Mouse (Mus musculus) heart, postnatal 25 days (tissue): ENCODE results near the gene Ushbp1. TPM values are rescaled to one million over a fixed set of nuclear protein-coding genes. Genes with fewer than 3 reads are reported as not detected.
"Not testable (repeated sequence)": the region's sequence is repeated elsewhere in the genome, so short reads cannot be mapped to it uniquely, and the experiment has no call there.

Source experiments
- DNase-seq: peaks from one replicate; pipeline ENCODE4 v3.0.0; 2022; ENCODE audit warnings: low spot score
- intact Hi-C: fragments of 180-260 bp; cut with DNase I; formaldehyde crosslinking; loops from one replicate; pipeline ENCODE4 v1.15.1; 2025
- total RNA-seq, 2 experiments: library from RNA; stranded (reverse); gene quantifications; 2 replicates each; pipeline ENCODE4 v1.2.3; 2021

The Ushbp1 gene
- total RNA-seq, 2 experiments from 2014 or later = 24.5 to 32.5 TPM

DNA sequence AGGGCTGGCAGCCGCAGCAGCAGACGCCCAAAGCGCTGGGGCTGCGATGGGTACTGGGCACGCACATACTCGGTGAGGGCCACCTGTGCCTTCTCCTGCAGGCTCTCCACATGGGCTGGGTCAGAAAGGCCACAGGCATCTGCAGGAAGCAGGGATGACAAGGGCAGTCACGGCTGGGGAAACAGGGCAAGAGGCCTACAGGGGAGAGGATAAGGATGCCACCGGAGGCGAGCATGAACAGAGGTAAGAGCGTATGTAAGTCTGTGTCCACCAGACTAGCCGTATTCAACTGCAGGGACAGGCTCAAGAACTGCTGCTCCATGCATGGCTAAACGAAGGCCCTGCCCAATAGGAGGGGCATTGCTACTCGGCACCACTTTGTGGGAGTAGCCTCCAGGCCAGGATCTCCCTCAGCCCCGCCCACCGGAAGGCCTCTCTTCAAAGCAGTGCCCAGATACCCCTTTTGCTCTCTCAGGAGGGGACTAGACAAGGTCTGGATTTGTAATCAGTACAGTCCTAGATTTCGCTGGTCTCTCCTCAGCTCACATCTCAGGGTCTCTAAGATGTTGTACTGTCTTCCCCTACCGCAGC is 20.9 kb downstream of the Ushbp1 start:
- DNase-seq = no peak
- intact Hi-C loops = no loop called here

DNA sequence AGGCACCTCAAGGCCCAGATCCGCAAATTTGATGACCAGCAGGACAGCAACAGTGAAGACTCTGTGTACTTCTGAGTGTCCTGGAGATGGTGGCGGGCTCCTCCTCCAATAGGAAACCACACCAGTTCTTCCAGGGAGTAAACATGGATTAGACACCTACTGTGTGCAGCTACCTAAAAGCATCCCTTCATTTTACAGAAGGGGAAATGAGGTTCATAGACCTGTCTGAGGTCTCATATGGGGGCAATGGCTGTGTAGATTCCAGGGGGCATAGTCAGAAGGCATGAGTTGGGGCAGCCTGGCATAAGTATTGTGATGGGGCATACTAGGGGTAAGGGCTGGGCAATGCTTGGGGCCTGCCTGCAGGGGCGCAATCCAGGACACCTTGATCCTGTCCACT is 22.6 kb downstream of the Ushbp1 start:
- DNase-seq = no peak
- intact Hi-C loops = loop anchor here (2.0 kb wide), 1 partner anchor 34 kb away; the partner anchor contains the start of gene Ankle1

DNA sequence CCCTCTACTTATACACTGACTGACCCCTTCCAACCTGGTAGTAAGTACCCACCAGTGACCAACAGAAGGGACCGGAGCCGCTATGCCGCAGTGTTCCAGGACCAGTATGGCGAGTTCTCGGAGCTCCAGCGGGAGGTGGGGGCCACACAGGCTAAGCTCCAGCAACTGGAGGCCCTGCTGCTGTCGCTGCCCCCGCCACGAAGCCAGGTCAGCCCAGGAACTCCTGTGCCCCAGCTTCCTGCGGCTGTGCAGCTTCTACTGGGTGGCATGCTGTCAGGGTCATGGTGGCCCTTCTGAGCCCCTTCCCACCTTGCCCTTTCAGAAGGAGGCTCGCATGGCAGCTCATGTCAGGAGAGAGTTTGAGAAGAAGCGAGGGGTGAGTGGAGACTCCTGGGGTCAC is 23.2 kb downstream of the Ushbp1 start:
- no peak for DNase-seq
- intact Hi-C loops = loop anchor here (2.0 kb wide), 1 partner anchor 34 kb away; the partner anchor contains the start of gene Ankle1

- DNase-seq = peak; percentile 96
- intact Hi-C loops = no loop called here
Measured at GRCm38 (mm10) chr8:71371236-71371848, 24.3 kb downstream of the Ushbp1 start, which contains the start of gene Ocel1. Ocel1 (plus strand) TSS chr8:71371298.

DNA sequence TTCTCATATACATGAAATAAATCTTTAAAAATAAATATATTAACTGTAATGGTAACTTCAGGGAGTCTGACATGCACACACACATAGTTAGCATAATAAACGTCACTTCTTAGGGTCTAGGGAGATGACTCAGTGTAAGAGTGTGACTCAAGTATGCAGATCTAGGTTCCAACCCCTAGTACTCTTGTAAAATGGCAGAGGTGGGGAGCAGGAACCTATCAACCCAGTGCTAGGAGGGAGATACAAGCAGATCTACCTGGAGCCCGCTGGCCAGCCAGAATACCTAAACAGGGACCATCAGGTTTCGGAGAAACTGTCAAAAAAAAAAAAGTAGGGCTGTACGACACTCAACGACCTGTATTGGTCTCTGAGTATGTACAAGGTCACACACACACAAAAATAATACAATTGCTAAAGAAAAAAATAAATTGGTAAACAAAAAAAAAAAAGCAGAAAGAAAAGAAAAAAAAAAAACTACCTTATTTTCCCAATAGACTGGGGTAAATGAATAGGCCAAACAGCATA is 24.8 kb downstream of the Ushbp1 start:
- intact Hi-C loops = no loop called here
- no peak for DNase-seq

DNA sequence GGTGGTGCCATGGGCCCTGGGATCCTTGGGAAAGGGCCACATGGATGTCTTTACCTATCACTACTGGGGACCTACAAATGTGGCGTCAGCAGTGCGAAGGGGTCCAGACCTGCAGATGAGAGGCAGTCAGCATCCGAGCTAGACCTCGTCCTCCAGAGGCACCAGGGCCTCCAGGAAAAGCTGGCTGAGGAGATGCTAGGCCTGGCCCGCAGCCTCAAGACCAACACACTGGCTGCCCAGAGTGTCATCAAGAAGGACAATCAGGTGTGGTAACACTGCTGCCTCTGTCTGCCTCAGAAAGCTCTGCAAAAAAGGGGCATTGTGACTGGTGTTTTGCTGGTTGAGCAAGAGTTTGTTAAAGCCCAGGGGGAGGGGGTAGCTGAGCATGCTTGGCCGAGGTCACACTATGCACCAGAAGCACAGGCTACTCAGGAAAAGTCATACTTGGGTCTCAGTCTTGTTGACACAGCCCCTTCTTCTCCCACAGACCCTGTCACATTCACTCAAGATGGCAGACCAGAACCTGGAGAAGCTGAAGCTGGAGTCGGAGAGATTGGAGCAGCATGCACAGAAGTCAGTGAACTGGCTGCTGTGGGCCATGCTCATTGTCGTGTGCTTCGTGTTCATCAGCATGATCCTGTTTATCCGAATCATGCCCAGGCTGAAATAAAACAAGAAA is 26.4 kb downstream of the Ushbp1 start:
- no peak for DNase-seq
- intact Hi-C loops = no loop called here

DNA sequence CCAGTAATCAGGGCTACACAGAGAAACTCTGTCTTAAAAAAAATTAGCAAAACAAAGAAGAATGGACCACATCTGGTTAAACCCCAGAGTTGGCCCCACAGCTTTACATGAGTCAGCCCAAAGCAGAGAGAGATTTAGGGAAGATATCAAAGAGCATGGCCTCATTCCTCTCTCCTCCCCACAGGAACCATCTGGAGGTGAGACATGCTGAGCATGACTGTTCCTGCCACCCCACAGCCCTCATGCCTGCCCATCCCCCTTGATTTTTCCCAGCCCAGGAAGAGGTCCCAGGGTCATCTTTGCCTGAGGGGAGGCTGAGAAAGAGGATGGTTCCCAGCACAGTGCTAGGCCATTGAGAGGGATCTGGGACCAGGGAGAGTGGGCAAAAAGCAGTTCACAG is 27.2 kb downstream of the Ushbp1 start:
- intact Hi-C loops = no loop called here
- DNase-seq = no peak

GRCm38 (mm10) chr8:71367529-71368176 is 27.9 kb downstream of the Ushbp1 start:
- intact Hi-C loops = no loop called here
- no peak for DNase-seq

DNA sequence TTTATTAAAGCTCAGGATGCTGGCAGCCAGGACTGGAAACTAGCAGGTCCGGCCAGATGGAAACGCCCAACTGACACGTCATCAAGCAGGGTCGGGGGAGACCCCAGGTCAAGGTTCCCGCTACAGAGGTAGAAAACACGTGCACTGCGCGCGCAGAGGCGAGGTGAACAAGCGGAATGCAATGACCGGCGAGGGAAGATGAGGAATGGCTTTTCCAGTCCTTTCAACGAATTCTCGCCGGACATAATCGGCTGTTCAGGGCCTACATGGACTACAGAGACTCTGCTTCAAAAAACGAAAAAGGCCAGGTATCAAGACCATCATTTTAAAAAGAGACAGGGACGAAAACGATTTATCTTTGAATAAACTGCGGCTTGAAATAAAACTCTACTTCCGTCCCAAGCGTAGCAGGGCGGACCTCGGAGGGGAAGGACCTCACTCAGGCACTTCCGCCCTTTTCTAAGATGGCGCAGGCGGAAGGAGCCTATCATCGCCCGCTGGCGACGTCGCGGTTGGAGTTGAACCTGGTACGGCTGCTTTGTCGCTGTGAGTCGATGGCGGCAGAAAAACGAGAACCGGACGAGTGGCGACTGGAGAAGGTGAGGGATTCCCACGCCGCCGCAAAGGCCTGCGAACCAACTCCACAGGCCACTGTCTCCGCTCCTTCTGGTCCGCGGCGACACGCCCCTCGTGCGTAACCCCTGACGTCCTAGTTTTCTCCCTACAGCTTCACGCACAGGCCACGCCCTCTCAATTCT is 28.7 kb downstream of the Ushbp1 start, which contains the start of gene Use1:
Gene Use1, plus strand, starts transcription at position 78 of the 758 bp plus-strand sequence.
- intact Hi-C loops = no loop called here
- peak; percentile 90 for DNase-seq

- intact Hi-C loops = no loop called here
- DNase-seq = no peak
Measured at GRCm38 (mm10) chr8:71358026-71358425, 37.6 kb downstream of the Ushbp1 start.

DNA sequence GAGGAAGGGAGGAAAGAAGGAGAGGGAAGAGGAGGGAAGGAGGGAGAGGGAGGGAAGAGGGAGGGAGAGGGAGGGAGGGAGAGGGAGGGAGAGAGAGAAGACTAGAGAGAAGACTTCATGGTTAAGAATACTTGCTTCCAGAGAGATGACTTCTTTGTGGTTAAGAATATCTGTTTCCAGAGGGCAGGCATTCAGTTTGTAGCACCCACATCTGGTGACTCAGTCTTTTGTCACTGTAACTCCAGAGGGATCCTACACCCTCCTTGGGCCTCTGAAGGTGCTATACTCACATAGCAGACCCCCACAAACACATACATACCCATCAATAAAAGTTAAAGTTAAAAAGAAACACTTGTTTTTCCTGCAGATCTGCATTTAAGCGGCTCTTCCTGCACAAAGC is 44.1 kb downstream of the Ushbp1 start:
- intact Hi-C loops = no loop called here
- no peak for DNase-seq

DNA sequence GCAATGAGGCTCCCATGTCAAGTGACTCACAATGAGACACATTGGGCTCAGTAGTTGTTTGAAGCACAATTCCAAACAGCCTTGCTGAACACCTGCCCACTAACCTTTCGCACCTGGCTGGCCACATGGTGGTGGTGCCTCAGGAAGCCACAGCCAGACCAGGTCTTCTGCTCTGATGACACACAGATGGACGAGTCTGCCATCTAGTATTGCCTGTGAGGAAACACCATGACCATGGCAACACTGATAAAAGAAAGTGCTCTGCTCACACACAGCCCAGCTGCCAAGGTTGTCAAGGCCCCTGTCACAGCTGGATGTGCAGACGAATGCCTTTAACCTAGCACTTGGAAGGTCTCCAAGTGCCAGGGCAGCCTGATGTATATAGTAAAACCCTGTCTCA is 44.5 kb downstream of the Ushbp1 start:
- DNase-seq = no peak
- intact Hi-C loops = no loop called here

DNA sequence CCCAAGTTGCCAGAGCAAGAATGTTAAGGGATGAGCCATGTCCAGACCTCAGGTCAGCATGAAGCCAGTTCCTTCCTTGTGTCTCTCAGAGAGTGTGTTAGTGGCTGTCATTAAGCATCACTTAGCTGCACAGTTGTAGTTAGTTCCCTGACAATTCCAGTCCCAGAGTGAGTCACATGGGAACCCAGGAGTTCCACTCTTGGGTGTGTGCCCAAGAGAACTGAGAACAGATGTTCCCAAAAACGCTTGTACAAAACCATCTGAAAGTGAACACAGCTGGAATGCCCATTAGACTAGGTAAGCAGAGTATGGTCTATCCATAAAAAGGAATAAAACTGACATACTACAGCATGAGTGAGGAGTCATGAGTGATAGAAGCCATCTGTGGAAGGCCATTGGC is 49.0 kb downstream of the Ushbp1 start:
- no peak for DNase-seq
- intact Hi-C loops = loop anchor here (10.0 kb wide), 1 partner anchor 422 kb away; no protein-coding TSS in a partner anchor

DNA sequence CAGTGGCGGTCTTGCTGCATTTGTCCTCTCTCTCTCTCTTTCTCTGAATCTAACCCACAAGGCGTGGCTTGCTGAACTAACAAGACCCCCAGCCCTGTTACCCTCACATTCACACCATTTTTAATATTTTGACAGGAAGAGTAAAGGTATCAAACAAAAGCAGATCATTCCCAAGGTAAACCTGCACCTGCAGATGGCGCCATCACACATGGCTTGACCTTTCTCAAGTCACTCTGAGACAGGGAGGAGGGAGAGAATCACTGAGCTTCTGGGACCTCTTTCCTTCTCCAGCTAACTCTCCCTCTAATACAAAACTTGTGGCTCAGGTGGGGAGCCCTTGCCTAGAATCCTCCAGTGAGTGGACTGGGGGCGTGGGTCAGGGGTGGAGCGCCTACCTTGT is 55.0 kb downstream of the Ushbp1 start:
- intact Hi-C loops = loop anchor here (10.0 kb wide), 1 partner anchor 416 kb away; no protein-coding TSS in a partner anchor
- DNase-seq = no peak

- intact Hi-C loops, DNase-seq: not testable (repeated sequence)
Measured at GRCm38 (mm10) chr8:71337834-71338233, 57.8 kb downstream of the Ushbp1 start.

Other genes with a start within 250 kb of the Ushbp1 start
- gene Myo9b, start 123.1 kb downstream of the Ushbp1 start, total RNA-seq = 10 to 100 TPM; 26.2 to 28.6 TPM
- gene Haus8, start 122.9 kb downstream of the Ushbp1 start, total RNA-seq = 10 to 100 TPM; 31.6 to 36.1 TPM
- gene Use1, start 29.0 kb downstream of the Ushbp1 start, total RNA-seq = 100 to 1,000 TPM; 116 to 128 TPM
- gene Ocel1, start 24.5 kb downstream of the Ushbp1 start, total RNA-seq = 10 to 100 TPM; 13.2 to 14.3 TPM
- gene Nr2f6, start 13.8 kb downstream of the Ushbp1 start, total RNA-seq = 10 to 100 TPM; 56.3 to 56.6 TPM
- 10 to 100 TPM; 67.0 to 69.5 TPM for gene Babam1, start 1.1 kb upstream of the Ushbp1 start, total RNA-seq
- under 1 TPM; 0.18 to 0.36 TPM for gene Ankle1, start 10.2 kb upstream of the Ushbp1 start, total RNA-seq
- 10 to 100 TPM; 32.4 to 32.6 TPM for gene Abhd8, start 67.9 kb upstream of the Ushbp1 start, total RNA-seq
- gene Mrpl34, start 69.2 kb upstream of the Ushbp1 start, total RNA-seq = 100 to 1,000 TPM; 136 to 142 TPM
- gene Dda1, start 73.4 kb upstream of the Ushbp1 start, total RNA-seq = 10 to 100 TPM; 29.1 to 29.9 TPM
- 10 to 100 TPM; 17.0 to 18.2 TPM for gene Ano8, start 90.2 kb upstream of the Ushbp1 start, total RNA-seq
- gene Gtpbp3, start 92.3 kb upstream of the Ushbp1 start, total RNA-seq = 10 to 100 TPM; 18.5 to 19.4 TPM
- gene Plvap, start 116.0 kb upstream of the Ushbp1 start, total RNA-seq = 10 to 100 TPM; 26.6 to 35.3 TPM
- under 1 TPM in 1 of 2 experiments, not detected in 1; 0.14 TPM for gene Ccdc194, start 129.9 kb upstream of the Ushbp1 start, total RNA-seq
- gene Bst2, start 141.7 kb upstream of the Ushbp1 start, total RNA-seq = 10 to 100 TPM; 17.4 to 22.8 TPM
- 10 to 100 TPM; 27.0 to 31.1 TPM for gene Mvb12a, start 147.1 kb upstream of the Ushbp1 start, total RNA-seq
- gene Tmem221, start 163.1 kb upstream of the Ushbp1 start, total RNA-seq = under 1 TPM; 0.31 to 0.36 TPM
- under 1 TPM; 0.14 to 0.31 TPM for gene Nxnl1, start 170.8 kb upstream of the Ushbp1 start, total RNA-seq
- 100 to 1,000 TPM; 140 to 143 TPM for gene Slc27a1, start 173.1 kb upstream of the Ushbp1 start, total RNA-seq
- gene Pgls, start 196.4 kb upstream of the Ushbp1 start, total RNA-seq = 10 to 100 TPM; 68.1 to 75.9 TPM
- gene Fam129c, start 201.8 kb upstream of the Ushbp1 start, total RNA-seq = 1 to 10 TPM in 1 of 2 experiments, under 1 TPM in 1; 0.81 to 1.5 TPM
- gene Colgalt1, start 215.2 kb upstream of the Ushbp1 start, total RNA-seq = 10 to 100 TPM; 41.3 to 43.1 TPM